Mouse (Mus musculus) MEL (cell line): Measurements from ENCODE around the gene Epha2. TPM values are rescaled to one million over a fixed set of nuclear protein-coding genes. Genes with fewer than 3 reads are reported as not detected.

Experiments
- DNase-seq: peaks from one replicate; pipeline ENCODE4 v3.0.0; 2011; ENCODE audit warnings: low read depth, low spot score
- H3K27ac ChIP-seq: 2 replicates; pipeline ENCODE4 v1.5.1; 2012; ENCODE audit warnings: low read depth, mild to moderate bottlenecking, control low read depth, low read length, moderate library complexity; ENCODE audit not compliant: control insufficient read depth
- H3K27me3 ChIP-seq, 2 experiments: fragments of 150-350 bp in 1 of 2; sonication (generic) in 1 of 2; 2 replicates each; pipeline ENCODE4 v1.6.1; 2012; ENCODE audit warnings: low read length in 2 of 2, mild to moderate bottlenecking in 2 of 2, improper control_type of control experiment in 1 of 2, moderate library complexity in 1 of 2; ENCODE audit not compliant: insufficient read depth in 2 of 2, control insufficient read depth in 1 of 2
- H3K36me3 ChIP-seq, 2 experiments: 2 replicates each; pipeline ENCODE4 v1.6.1; 2012 to 2014; ENCODE audit warnings: low read length in 2 of 2, improper control_type of control experiment in 1 of 2, inconsistent platforms in 1 of 2, mild to moderate bottlenecking in 1 of 2; ENCODE audit not compliant: insufficient read depth in 2 of 2, control insufficient read depth in 1 of 2
- H3K4me1 ChIP-seq, 2 experiments: fragments of 150-350 bp in 1 of 2; sonication (generic) in 1 of 2; 2 replicates each; pipeline ENCODE4 v1.6.1; 2012; ENCODE audit warnings: low read length in 2 of 2, improper control_type of control experiment in 1 of 2, mild to moderate bottlenecking in 1 of 2; ENCODE audit not compliant: insufficient read depth in 2 of 2, control insufficient read depth in 1 of 2
- H3K4me3 ChIP-seq, 2 experiments: fragments of 150-350 bp in 1 of 2; sonication (generic) in 1 of 2; 2 replicates each; pipeline ENCODE4 v1.5.1; 2012; ENCODE audit warnings: low read depth in 2 of 2, low read length in 2 of 2, mild to moderate bottlenecking in 2 of 2, moderate library complexity in 2 of 2, control low read depth in 1 of 2, improper control_type of control experiment in 1 of 2; ENCODE audit not compliant: control insufficient read depth in 1 of 2, insufficient read depth in 1 of 2
- H3K79me2 ChIP-seq: 2 replicates; pipeline ENCODE4 v1.6.1; 2012; ENCODE audit warnings: mild to moderate bottlenecking, low read length, moderate library complexity; ENCODE audit not compliant: control insufficient read depth, poor library complexity, insufficient read depth
- H3K9ac ChIP-seq: 2 replicates; pipeline ENCODE4 v1.6.1; 2012; ENCODE audit warnings: low read depth, mild to moderate bottlenecking, control low read depth, low read length, moderate library complexity; ENCODE audit not compliant: control insufficient read depth, poor library complexity, severe bottlenecking
- H3K9me3 ChIP-seq: fragments of 150-350 bp; sonication (generic); replicated peaks from 2 replicates; pipeline ENCODE4 v1.6.1; 2012; ENCODE audit warnings: mild to moderate bottlenecking, low read length, improper control_type of control experiment, moderate library complexity; ENCODE audit not compliant: insufficient read depth
- BHLHE40 ChIP-seq: IDR thresholded peaks from 2 replicates; pipeline ENCODE4 v1.6.1; 2012; ENCODE audit warnings: low read depth, mild to moderate bottlenecking, inconsistent platforms, low read length, improper control_type of control experiment, borderline replicate concordance
- CHD2 ChIP-seq: IDR thresholded peaks from 2 replicates; pipeline ENCODE4 v1.6.1; 2011; ENCODE audit warnings: low read length, improper control_type of control experiment
- CTCF ChIP-seq, 3 experiments: IDR thresholded peaks in 2 of 3; conservative IDR thresholded peaks in 1 of 3; 2 replicates each; pipeline ENCODE4 v1.5.1; 2011 to 2012; ENCODE audit warnings: low read length in 3 of 3, low read depth in 2 of 3, mild to moderate bottlenecking in 2 of 3, improper control_type of control experiment in 1 of 3, inconsistent platforms in 1 of 3, mixed read lengths in 1 of 3, moderate library complexity in 1 of 3; ENCODE audit not compliant: control insufficient read depth in 1 of 3, insufficient read depth in 1 of 3, poor library complexity in 1 of 3, severe bottlenecking in 1 of 3
- ELF1 ChIP-seq: IDR thresholded peaks from 2 replicates; pipeline ENCODE4 v1.6.1; 2014; ENCODE audit warnings: low read depth, mild to moderate bottlenecking, inconsistent platforms, low read length, improper control_type of control experiment, moderate library complexity
- EP300 ChIP-seq, 2 experiments: IDR thresholded peaks; 2 replicates each; pipeline ENCODE4 v1.6.1; 2011; ENCODE audit warnings: improper control_type of control experiment in 2 of 2, low read length in 2 of 2, low read depth in 1 of 2, mild to moderate bottlenecking in 1 of 2
- GABPA ChIP-seq: IDR thresholded peaks from 2 replicates; pipeline ENCODE4 v1.6.1; 2012; ENCODE audit warnings: low read depth, mild to moderate bottlenecking, inconsistent platforms, low read length, improper control_type of control experiment, moderate library complexity
- JUND ChIP-seq: IDR thresholded peaks from 2 replicates; pipeline ENCODE4 v1.6.1; 2011; ENCODE audit warnings: low read depth, mild to moderate bottlenecking, improper control_type of control experiment, low read length
- MAFK ChIP-seq: IDR thresholded peaks from 2 replicates; pipeline ENCODE4 v1.6.1; 2011; ENCODE audit warnings: low read depth, mild to moderate bottlenecking, low read length, improper control_type of control experiment, borderline replicate concordance
- MEF2A ChIP-seq: IDR thresholded peaks from 2 replicates; pipeline ENCODE4 v1.6.1; 2014; ENCODE audit warnings: low read depth, mild to moderate bottlenecking, inconsistent platforms, low read length, improper control_type of control experiment; ENCODE audit not compliant: poor library complexity, insufficient replicate concordance, severe bottlenecking; ENCODE audit errors: extremely low read depth
- MYB ChIP-seq: IDR thresholded peaks from 2 replicates; pipeline ENCODE4 v1.6.1; 2011; ENCODE audit warnings: mild to moderate bottlenecking, low read depth, low read length, improper control_type of control experiment
- NRF1 ChIP-seq: IDR thresholded peaks from 2 replicates; pipeline ENCODE4 v1.6.1; 2014; ENCODE audit warnings: low read depth, mild to moderate bottlenecking, inconsistent platforms, low read length, improper control_type of control experiment, moderate library complexity; ENCODE audit not compliant: poor library complexity, insufficient read depth, severe bottlenecking
- POLR2AphosphoS2 ChIP-seq: IDR thresholded peaks from 2 replicates; pipeline ENCODE4 v1.6.1; 2011; ENCODE audit warnings: low read length, improper control_type of control experiment
- POLR2AphosphoS5 ChIP-seq: IDR thresholded peaks from 2 replicates; pipeline ENCODE4 v1.6.1; 2012; ENCODE audit warnings: low read depth, borderline replicate concordance, mild to moderate bottlenecking, inconsistent platforms, low read length, moderate library complexity, mixed read lengths
- RAD21 ChIP-seq: IDR thresholded peaks from 2 replicates; pipeline ENCODE4 v1.6.1; 2011; ENCODE audit warnings: mild to moderate bottlenecking, low read depth, low read length, improper control_type of control experiment
- RCOR1 ChIP-seq: IDR thresholded peaks from 2 replicates; pipeline ENCODE4 v1.6.1; 2012; ENCODE audit warnings: low read depth, mild to moderate bottlenecking, inconsistent platforms, low read length, improper control_type of control experiment
- SMC3 ChIP-seq: IDR thresholded peaks from 2 replicates; pipeline ENCODE4 v1.6.1; 2011; ENCODE audit warnings: low read depth, low read length, improper control_type of control experiment
- TBP ChIP-seq: IDR thresholded peaks from 2 replicates; pipeline ENCODE4 v1.8.0; 2011; ENCODE audit warnings: low read depth, low read length, improper control_type of control experiment
- USF1 ChIP-seq: IDR thresholded peaks from 2 replicates; pipeline ENCODE4 v1.6.1; 2014; ENCODE audit warnings: low read depth, mild to moderate bottlenecking, inconsistent platforms, low read length, improper control_type of control experiment, moderate library complexity
- USF2 ChIP-seq, 2 experiments: IDR thresholded peaks; 2 replicates each; pipeline ENCODE4 v1.6.1; 2011 to 2012; ENCODE audit warnings: improper control_type of control experiment in 2 of 2, low read length in 2 of 2, borderline replicate concordance in 1 of 2, inconsistent platforms in 1 of 2, low read depth in 1 of 2, mild to moderate bottlenecking in 1 of 2; ENCODE audit not compliant: insufficient read depth in 1 of 2
- ZMIZ1 ChIP-seq: IDR thresholded peaks from 2 replicates; pipeline ENCODE4 v1.6.1; 2012; ENCODE audit warnings: low read depth, mild to moderate bottlenecking, inconsistent platforms, low read length, improper control_type of control experiment, moderate library complexity
- polyA plus RNA-seq, 2 experiments: library from polyadenylated mRNA; stranded (reverse) in 1 of 2; unstranded in 1 of 2; fragments of >175 nt in 1 of 2; fragments of >200 nt in 1 of 2; gene quantifications; 2 replicates each; pipeline versions ENCODE4 v1.2.1 to v1.2.4; 2012; ENCODE audit warnings: low replicate concordance in 2 of 2, low read depth in 1 of 2; ENCODE audit not compliant: insufficient read length in 2 of 2, insufficient read depth in 1 of 2, missing spikeins in 1 of 2
- total RNA-seq: library from RNA; depleted of rRNA; stranded (reverse); fragments of 300-350 nt; gene quantifications from 2 replicates; pipeline ENCODE4 v1.2.3, GENCODE M21; 2012

Gene Epha2
- total and polyA plus RNA-seq, 3 experiments = 2.3 to 5.9 TPM; not detected in 1

DNA sequence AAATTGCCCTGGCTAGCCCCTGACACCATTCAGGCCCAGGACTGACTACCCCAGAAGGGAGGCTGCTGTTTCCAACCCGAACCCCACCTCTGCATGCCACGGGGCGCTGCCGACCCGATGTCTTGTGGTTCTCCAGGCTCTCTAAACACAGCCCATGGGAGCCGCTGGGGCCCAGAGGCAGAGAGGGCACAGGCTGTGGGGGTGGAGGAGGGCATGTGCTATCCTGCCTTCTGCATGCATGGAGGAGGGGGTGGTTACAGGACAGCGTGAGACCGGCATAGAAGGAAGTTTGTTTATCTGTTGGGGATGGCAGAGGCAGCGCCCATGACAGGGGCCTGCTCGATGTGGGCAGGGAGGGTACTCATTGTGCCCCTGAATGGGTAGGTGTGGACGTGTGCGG, 49.0 kb downstream of the Epha2 start:
- H3K27me3 ChIP-seq = no peaks in the 10 kb centered on the region
- no peaks in the 10 kb centered on the region for H3K79me2 ChIP-seq
- H3K9me3 ChIP-seq = no peaks in the 10 kb centered on the region
- TF ChIP-seq POLR2AphosphoS2 = no peak
- no peak for TF ChIP-seq MAFK
- no peak for TF ChIP-seq CHD2
- TF ChIP-seq USF1 = no peak
- no peak for TF ChIP-seq MYB
- no peak for TF ChIP-seq POLR2AphosphoS5
- TF ChIP-seq BHLHE40 = no peak
- no peak for TF ChIP-seq SMC3
- TF ChIP-seq NRF1 = no peak
- TF ChIP-seq ELF1 = no peak
- TF ChIP-seq MEF2A = no peak
- no peak for TF ChIP-seq JUND
- no peak for TF ChIP-seq CTCF (IDR thresholded peaks at IDR 0.05 in 2 of 3, conservative IDR thresholded peaks at IDR 0.05 in 1 of 3; ENCODE audit: control insufficient read depth in 1 of 3, insufficient read depth in 1 of 3, low read depth in 2 of 3, low read length in 3 of 3, poor library complexity in 1 of 3, severe bottlenecking in 1 of 3)
- TF ChIP-seq TBP = no peak
- no peak for TF ChIP-seq EP300 (IDR thresholded peaks at IDR 0.05; ENCODE audit: low read depth in 1 of 2, low read length in 2 of 2)
- no peak for TF ChIP-seq RAD21
- TF ChIP-seq RCOR1 = no peak
- TF ChIP-seq USF2 (IDR thresholded peaks at IDR 0.05; ENCODE audit: borderline replicate concordance in 1 of 2, insufficient read depth in 1 of 2, low read depth in 1 of 2, low read length in 2 of 2) = no peak
- no peak for TF ChIP-seq GABPA
- DNase-seq = no peak
- H3K9ac ChIP-seq = no peak overlapping the region
- no peak overlapping the region for H3K27ac ChIP-seq
- no peaks in the 10 kb centered on the region for H3K4me1 ChIP-seq
- no peak overlapping the region for H3K4me3 ChIP-seq
- H3K36me3 ChIP-seq = no peaks in the 10 kb centered on the region

DNA sequence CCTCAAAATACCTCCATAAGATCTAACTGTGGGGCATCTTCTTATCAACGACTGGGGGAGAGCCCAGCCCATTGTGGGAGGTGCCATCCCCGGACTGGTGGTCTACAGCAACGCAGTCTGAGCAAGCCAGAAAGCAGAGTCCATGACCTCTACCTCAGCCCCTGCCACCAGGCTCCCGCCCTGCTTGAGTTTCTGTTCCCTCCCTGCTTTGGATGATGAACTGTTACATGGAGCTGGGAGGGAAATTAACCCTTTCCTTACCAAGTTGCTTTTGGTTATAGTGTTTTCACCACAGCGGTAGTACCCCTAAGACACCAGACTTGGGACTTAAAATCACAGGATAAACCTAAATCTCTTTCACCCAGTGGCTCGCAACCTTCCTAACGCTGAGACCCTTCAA, 50.9 kb downstream of the Epha2 start:
- no peak overlapping the region for H3K27ac ChIP-seq
- H3K9ac ChIP-seq = no peak overlapping the region
- no peak for TF ChIP-seq GABPA
- TF ChIP-seq ZMIZ1 = no peak
- no peaks in the 10 kb centered on the region for H3K9me3 ChIP-seq
- H3K4me1 ChIP-seq = no peaks in the 10 kb centered on the region
- H3K4me3 ChIP-seq = no peak overlapping the region
- no peaks in the 10 kb centered on the region for H3K79me2 ChIP-seq
- DNase-seq = no peak
- H3K36me3 ChIP-seq = no peaks in the 10 kb centered on the region
- no peaks in the 10 kb centered on the region for H3K27me3 ChIP-seq
